Mouse (Mus musculus) hindlimb bud, embryonic 11.5 days (tissue): Measurements from ENCODE around the gene Slc4a7.

Experiments used
- DNase-seq: peaks from one replicate; pipeline ENCODE4 v3.0.0-alpha.2; 2012; ENCODE audit warnings: low read depth, low spot score; ENCODE audit errors: extremely low spot score

Slc4a7 gene

GRCm38 (mm10) chr14:14701710-14702329 is at the start of gene Slc4a7:
Gene Slc4a7, plus strand, starts transcription at chr14:14702279.
- no peak for DNase-seq

GRCm38 (mm10) chr14:14670597-14670996 is 31.5 kb upstream of the Slc4a7 start:
- DNase-seq, result no peak

DNA sequence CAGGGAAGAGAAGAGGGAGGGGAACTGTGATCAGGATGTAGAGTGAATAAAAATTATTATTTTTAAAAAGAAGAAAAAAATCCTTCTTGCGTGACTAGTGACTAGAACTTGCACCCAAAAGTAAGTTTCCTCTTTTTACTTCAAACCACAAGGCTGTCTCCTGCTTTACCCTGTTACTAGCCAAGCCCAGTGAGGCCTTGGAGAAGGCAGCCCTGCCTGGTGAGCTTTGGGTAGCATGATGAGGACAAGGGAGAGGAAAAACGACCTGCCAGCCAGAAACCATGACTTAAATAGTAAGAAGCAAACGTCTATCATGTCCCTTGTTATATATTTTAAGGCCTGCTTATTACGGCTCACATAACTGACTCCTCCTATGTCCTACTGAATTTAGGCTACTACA is 20.5 kb upstream of the Slc4a7 start:
- DNase-seq, result no peak

DNA sequence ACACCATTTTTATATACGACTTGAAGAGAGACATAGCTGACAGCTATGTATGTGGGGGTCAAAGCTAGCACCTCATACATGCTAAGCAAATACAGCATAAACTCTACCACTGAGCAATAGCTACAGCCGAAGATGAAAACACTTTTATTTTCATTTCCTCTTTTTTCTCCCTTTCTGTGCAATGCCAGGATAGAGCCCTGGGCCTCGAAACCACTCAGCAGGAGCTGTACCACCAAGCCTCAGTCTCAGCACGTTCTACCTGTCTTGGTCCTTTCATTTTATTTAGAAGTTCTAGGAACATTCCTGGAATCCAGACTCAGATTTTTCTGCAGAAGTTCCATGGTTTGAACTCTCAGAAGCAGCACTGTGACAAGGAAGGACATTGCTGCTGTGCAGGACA is 17.3 kb upstream of the Slc4a7 start:
- DNase-seq, result no peak

DNA sequence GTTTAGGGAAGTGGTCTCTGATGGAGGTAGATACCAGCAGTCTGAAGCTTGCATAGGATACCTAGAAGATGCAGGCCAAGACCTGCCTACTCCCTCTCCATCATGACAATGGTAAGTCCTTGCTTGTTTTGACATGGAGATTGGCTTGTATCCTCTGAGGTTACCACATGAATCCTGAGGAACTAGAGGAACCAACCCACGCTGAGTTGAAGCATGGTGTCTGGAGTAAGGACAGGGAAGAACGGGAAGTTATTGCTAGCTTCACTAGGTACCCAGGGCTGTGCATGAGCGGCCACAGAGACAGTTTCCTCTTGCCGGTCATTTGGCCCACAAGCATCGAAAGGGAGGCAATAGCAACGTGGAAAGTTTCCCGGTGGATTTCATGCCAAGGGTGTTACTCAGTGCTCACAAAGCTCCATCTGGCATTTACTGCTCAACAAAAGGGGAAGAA is 16.0 kb upstream of the Slc4a7 start:
- no peak for DNase-seq

DNA sequence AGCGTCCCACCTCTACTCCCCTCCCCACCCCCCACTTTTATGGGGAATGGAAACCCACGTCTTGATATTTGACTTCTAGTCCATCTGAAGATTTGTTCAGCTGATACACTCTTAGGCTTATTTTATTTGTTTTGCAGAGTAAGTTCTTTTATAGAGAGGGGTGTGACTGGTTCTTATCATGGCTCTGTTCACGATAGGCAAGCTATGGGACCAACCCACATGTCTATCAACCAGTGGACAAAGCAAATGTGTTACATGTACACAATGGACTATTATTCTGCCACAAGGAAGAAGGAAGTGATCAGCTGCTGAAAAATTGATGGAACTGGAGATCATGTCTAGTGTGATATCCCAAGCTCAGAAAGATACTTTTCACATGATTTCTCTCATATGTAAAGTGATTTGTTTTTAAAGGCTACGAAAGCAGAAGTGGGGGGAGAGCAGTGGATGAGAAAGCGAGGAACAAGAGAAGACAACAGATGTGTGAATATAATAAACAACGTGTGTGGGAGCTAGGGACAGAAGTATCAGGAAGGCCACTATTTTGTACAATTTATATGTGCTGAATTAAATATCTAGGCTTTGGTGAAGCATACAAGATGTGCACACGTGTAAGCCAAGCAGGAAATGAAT is 14.7 kb upstream of the Slc4a7 start:
- DNase-seq, result no peak

DNA sequence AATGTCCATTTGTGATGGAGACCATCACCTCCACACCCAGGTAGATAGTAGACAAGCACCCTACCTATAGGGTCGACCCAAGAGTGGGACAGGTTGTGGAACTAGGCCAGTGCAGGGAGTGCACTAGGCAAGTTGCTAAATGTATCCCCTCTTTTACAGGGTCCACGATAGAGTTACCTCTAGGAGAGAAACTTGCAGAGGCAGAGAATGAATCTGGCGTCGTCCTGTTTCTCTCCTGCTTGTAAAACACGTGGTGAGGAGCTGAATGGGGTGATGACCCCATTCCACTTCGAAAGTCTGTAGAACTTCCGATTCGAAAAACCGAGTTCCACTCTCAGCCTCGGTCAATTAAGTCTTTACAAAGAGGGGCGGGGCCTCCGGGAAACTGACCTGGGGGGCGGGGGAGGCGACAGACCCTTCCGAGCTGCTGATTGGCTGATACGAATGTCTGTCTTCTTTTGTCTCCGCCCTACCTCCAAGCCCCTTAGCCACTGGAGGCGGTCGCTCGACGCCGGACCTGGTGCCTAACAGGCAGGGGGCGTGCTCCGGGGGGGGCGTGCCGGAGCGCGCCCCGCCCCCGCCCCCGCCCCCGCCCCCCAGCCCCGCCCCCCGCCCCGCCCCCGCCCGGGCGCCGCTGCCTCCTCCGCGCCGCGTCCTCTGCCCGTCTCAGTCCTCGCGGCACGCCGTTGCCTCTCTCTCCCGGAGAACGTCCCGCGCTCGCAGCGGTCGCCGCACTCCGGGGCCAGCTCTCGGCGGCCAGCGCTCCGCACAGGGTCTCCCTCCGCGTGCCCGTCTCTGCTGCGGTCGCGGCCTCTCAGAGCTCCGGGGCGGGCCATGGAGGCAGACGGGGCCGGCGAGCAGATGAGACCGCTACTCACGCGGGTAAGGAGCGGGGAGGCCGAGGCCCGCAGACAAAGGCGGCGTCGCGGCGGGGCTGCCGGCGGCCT is 593 bp downstream of the Slc4a7 start:
- DNase-seq, result peak; percentile 96

- no peak for DNase-seq
Observed at GRCm38 (mm10) chr14:14703346-14703871, 1.3 kb downstream of the Slc4a7 start.

DNA sequence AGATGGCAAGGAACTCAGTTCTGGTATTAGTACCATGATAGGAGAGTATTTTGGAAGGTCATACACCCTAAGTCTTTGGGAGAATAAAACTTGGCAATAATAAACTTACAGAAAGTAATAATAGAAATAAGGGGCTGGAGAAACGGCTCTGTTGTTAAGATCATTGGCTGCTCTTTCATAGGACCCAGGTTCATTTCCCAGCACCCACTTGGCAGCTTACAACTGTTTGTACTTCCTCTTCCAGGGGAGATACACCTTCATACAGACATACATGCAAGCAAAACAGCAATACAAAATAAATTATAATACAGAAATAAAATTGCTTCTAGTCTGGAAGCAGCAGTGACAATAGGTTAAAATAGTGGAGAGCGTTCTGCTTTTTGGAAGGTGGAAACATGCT is 2.6 kb downstream of the Slc4a7 start:
- no peak for DNase-seq

DNA sequence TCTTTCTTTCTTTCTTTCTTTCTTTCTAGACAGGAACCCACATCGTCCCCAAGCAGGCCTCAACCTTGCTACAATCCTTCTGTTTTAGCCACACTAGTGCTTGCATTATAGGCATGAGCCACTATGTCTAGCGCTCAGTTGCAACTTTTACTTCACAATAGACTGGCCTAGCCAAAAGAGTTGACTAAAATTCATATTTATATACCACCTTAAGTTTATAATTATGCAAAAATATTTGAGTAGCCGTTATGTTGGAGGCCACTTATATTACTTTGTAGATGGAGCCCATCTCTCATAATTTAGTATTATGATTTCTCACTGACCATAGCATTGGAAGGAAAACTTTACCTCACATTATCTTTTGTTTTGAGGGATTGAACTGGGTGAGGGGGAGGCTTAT is 3.0 kb downstream of the Slc4a7 start:
- DNase-seq, result no peak

DNA sequence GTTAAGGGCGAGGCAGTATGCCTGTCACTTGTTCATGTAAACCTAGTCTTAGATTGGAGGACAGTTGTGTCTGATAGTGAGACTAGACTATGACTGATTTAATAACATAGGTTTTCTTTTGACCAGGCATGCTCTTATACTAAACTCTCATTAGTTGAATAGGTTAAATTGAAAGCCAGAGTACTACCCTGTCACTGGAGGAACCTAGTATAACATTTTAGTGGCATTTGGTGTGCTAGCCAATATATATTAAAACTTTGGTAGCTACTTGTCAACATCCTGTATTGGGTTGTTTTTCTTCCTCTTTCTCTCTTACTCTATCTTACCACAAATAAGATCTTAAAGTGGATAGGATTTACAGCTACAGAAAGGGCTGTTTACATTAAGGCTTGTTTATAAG is 4.3 kb downstream of the Slc4a7 start:
- no peak for DNase-seq

DNA sequence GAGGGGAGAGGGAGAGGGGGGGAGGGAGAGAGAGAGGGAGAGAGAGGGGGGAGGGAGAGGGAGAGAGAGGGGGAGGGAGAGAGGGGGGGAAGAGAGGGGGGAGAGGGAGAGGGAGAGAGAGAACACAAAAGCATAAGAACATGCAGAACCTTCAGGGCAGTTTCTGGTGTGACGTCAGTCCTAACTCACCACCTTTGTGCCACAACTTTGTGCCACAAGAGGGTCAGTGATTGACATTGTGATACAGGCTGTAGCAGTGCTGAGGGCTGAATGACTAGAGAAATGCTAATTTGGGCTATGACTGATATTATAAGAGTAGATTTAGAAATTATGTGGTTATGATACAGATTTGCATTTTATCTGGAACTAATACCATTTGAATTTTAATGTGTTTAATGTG is 5.0 kb downstream of the Slc4a7 start:
- DNase-seq, result no peak

DNA sequence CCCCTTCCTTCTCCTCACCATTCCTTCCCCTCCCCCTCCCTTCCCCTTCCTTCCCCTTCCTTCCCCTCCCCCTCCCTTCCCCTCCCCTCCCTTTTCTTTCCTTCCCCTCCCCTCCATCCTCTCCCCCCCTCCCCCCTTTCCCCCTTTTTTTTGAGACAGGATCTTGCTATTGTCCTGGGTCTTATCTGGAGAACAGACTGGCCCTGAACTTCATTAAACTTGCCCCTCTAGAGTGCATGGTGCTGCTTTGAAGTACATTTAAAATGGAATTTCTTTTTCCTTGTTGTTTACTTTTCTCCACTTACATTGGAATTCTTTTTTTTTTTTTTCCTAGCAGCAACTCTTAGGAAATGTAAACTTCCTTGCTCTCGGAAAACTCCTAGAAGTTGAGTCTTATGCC is 6.9 kb downstream of the Slc4a7 start:
- DNase-seq, result no peak

- DNase-seq, result no peak
Observed at GRCm38 (mm10) chr14:14714130-14714529, 12.1 kb downstream of the Slc4a7 start.

DNA sequence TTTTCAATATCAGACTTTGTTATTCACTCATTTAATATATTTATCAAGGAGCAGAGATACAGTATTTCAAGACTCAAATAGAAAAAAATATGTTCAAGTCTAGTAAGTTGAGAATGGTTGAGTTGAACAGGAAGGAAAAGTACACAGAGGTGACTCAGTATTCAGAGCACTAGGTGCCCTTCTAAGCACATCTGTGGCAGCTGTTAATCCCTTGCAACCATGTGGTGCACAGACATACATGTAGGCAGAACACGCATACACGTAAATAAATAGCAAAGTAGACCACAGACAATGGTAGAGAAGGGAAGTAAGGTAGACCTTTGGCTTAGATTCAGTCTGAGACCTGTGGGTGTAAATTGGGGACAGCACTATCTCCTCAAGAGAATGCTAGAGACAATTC is 13.7 kb downstream of the Slc4a7 start:
- no peak for DNase-seq

DNA sequence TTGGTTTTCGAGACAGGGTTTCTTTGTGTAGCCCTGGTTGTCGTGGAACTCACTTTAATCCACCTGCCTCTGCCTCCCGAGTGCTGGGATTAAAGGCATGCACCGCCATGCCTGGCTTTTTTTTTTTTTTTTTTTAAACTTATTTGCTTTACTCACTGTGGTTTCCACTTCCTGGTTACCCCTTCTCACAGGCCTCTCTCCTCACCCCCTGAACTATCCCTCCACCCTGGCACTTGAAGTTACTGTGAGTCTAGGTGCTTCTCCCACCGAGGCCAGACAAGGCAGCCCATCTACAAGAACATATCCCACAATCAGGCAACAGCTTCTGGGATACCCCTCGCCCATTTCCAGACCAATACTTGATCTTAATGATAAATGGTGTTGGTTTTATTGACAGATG is 14.8 kb downstream of the Slc4a7 start:
- no peak for DNase-seq

GRCm38 (mm10) chr14:14718556-14718955 is 16.5 kb downstream of the Slc4a7 start:
- DNase-seq, result no peak

- DNase-seq, result no peak
Observed at GRCm38 (mm10) chr14:14781169-14781568, 79.1 kb downstream of the Slc4a7 start.

DNA sequence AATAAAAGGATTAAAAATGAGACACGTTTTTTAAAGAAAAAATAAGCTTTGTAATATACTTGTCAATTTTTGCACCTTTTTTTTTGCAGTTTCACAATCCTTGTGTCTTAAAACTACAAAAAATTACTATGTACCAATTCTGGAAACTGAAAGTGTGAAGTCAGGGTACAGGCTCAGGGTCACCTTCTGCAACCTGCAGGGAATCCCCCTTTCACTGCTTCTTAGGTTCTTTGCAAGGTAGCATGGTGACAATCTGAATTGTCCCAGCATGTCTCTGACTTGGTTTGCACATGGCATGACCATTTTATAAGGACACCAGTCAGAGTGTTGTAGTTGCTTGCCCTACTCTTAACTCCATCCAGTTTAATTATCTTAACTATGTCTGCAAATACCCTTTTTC is 82.1 kb downstream of the Slc4a7 start:
- DNase-seq, result no peak

DNA sequence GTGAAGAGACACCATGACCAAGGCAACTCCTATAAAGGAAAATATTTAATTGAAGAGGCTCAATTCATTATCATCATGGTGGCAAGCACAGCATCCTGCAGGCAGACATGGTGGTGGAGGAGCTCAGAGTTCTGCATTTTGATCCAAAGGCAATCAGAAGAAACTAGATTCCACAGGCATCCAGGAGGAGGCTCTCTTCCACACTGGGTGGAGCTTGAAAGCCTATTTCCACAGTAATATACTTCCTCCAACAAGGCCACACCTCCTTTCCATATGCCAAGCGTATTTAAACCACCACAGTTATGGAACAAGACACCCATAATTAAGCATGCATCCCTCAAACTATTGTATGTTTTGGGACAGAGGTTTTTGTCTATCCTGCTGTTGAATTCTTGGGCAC is 84.9 kb downstream of the Slc4a7 start:
- no peak for DNase-seq

DNA sequence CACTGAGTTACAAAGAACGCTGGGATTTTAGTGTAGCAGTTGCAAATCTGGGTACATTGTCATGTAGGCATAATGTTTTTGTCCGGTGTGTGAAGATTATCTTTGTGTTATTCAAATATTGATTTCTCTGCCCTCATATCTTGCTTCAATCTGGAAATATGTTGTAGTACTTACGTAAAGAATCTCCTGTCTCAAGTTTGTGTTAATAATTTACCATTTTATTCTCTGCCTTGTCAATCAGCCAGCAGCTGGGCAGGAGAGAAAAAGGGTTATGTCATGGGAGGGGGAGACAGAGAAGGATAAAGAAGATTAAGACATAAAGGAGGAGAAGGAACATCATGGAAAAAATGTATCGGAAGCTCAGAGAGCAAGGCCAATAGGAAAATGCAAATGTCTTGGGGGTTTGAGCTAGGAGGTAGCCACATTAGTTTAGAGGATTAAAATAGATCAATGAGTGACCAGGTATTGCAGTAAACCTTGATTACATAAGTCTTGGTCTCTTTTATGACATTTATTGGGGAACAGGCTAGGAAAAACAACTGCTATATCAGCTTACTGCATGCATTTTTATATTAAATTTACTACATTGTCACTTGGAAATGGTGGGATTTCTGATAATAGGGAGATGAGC is 87.9 kb downstream of the Slc4a7 start:
- DNase-seq, result no peak
